Mouse (Mus musculus) intestine, embryonic 14.5 days (tissue): ENCODE data around the gene Hspa5. TPM values are rescaled to one million over a fixed set of nuclear protein-coding genes. Genes with fewer than 3 reads are reported as not detected.
"Not testable (repeated sequence)": the region's sequence is repeated elsewhere in the genome, so short reads cannot be mapped to it uniquely, and the experiment has no call there.

Source experiments
- ATAC-seq: fragments of 200-750 bp; cut with Nextera tagmentation; replicated peaks from 2 replicates; pipeline ENCODE4 v1.8.0; 2017; ENCODE audit warnings: low read depth, moderate number of reproducible peaks, moderate TSS enrichment, moderate library complexity; ENCODE audit not compliant: low FRiP score, low TSS enrichment
- DNase-seq: peaks from one replicate; pipeline ENCODE4 v3.0.0-alpha.2; 2018; ENCODE audit warnings: low spot score
- H3K27ac ChIP-seq: fragments of 300-500 bp; sonication (generic); 2 replicates; pipeline ENCODE4 v1.5.1; 2014; ENCODE audit warnings: low read depth, mild to moderate bottlenecking, control low read depth
- H3K27me3 ChIP-seq: fragments of 300-500 bp; sonication (generic); replicated peaks from 2 replicates; pipeline ENCODE4 v1.6.1; 2014; ENCODE audit warnings: low read length, control low read depth; ENCODE audit not compliant: control insufficient read depth, insufficient read depth
- H3K36me3 ChIP-seq: fragments of 300-500 bp; sonication (generic); 2 replicates; pipeline ENCODE4 v1.6.1; 2014; ENCODE audit warnings: low read length, control low read depth; ENCODE audit not compliant: control insufficient read depth, insufficient read depth
- H3K4me1 ChIP-seq: fragments of 300-500 bp; sonication (generic); replicated peaks from 2 replicates; pipeline ENCODE4 v1.6.1; 2014; ENCODE audit warnings: low read length, control low read depth, mixed read lengths; ENCODE audit not compliant: control insufficient read depth, insufficient read depth
- H3K4me2 ChIP-seq: fragments of 300-500 bp; sonication (generic); 2 replicates; pipeline ENCODE4 v1.6.1; 2014; ENCODE audit warnings: low read length
- H3K4me3 ChIP-seq: fragments of 300-500 bp; sonication (generic); 2 replicates; pipeline ENCODE4 v1.5.1; 2014; ENCODE audit warnings: low read depth, low read length, control low read depth, mixed read lengths
- H3K9ac ChIP-seq: fragments of 300-500 bp; sonication (generic); 2 replicates; pipeline ENCODE4 v1.6.1; 2014; ENCODE audit warnings: mild to moderate bottlenecking, low read length
- H3K9me3 ChIP-seq: fragments of 300-500 bp; sonication (generic); 2 replicates; pipeline ENCODE4 v1.6.1; 2016; ENCODE audit warnings: low read length, control low read depth; ENCODE audit not compliant: control insufficient read depth
- WGBS: fragments of 180-500 bp; shearing (Covaris S2); extraction: QIAGEN DNeasy Blood & Tissue Kit; methylation state at CpG from one replicate; pipeline ENCODE4 v1.1.7; 2014; 5-methylcytosine and 5-hydroxymethylcytosine counted together
- polyA plus RNA-seq: library from polyadenylated mRNA; unstranded; fragments of >200 nt; fragmentation: Nextera tagmentation; extraction: Ambion mirVana; gene quantifications from 2 replicates; pipeline ENCODE4 v1.2.1, GENCODE M21; 2014

Hspa5 gene
- polyA plus RNA-seq, 1 experiment from 2014 or later: 861 TPM

DNA sequence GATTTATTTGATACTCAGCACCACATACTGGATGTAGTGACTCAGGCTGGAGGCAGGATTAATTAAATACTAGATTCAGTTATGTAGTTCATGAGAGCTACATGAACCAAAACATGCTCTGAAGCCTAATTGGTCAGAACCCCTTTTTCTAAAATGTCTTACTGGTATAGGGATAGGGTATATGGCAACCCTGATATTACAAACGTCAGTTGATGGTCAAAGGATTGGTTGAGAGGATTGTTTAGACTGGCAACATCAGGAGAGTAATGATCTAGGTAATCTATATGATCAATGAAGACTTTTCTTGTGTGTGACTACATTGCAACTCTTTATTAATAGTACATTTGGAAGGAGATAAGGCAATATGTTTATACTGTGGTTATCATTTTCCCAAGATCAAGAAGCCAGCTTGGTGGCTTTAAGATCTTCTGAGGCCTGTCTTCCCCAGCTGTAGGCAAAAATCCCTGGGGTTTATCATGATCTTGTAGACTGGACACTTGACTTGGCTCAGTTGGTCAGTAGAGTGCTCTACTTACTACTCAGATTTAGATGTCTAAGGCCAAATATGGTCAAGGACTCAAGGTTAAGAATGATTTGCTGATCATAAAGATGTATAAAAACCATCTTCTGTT is 5.6 kb downstream of the Hspa5 start:
- Histone ChIP-seq H3K36me3 (peaks cover 86% of the 10 kb centered on the region), H3K27ac (no peak overlapping the region), H3K27me3 (no peaks in the 10 kb centered on the region), H3K9me3 (no peaks in the 10 kb centered on the region), H3K4me1 (peaks cover 39% of the 10 kb centered on the region), H3K9ac (no peak overlapping the region), H3K4me2 (peak overlapping the region; percentile 72), H3K4me3 (no peak overlapping the region)
- no peak for ATAC-seq
- no peak for DNase-seq
- WGBS: 65% methylated on average over 1 of the region's 1 CpGs

DNA sequence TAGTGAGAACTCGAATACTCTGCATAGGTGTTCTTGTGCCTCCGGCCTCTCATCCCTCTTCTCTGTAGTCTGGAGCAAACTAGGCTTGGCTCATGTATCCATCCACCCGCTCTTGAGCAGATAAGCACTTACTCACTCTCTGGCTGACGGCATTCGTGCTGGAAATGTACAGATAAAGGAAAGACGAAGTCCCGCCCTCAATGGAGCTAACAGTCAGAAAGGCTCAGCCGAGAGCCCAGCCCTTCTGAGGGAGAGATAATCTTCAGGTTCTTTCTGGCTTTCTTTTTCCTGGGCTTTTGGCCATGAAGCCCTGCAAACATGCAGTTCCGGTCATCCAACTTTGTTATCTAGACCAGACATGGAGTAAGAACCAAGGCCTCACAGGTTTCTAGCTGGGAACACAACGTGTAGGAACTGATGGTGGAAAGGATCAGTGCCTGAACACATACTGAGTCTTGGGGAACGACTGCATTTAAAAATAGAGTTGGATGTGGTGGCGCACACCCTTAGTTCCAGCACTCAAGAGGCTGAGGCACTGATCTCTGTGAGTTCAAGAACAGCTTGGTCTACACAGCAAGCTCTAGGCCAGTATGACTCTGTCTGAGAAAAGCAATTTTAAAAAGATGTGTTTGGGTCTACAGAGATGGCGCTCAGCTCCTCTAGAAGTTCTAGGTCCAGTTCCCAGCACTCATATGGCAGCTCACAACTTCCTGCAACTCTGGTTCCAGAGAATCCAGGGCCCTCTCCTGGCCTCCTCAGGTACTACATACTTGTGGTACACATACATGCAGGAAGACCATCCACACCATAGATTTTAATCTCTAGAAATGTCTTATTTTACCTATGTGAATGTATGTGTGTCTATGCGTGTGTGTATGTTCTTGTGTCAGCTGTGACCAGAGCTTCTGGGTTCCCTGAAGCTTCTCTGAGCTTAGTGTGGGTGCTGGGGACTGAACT is 11.6 kb downstream of the Hspa5 start:
- ATAC-seq (no peak), DNase-seq (no peak)
- Histone ChIP-seq H3K4me3 (no peak overlapping the region), H3K4me2 (no peak overlapping the region), H3K27ac (no peak overlapping the region), H3K36me3 (peaks cover 66% of the 10 kb centered on the region), H3K9me3 (no peaks in the 10 kb centered on the region), H3K9ac (no peak overlapping the region), H3K27me3 (no peaks in the 10 kb centered on the region), H3K4me1 (no peaks in the 10 kb centered on the region)
- 85% methylated on average over 14 of the region's 14 CpGs for WGBS

DNA sequence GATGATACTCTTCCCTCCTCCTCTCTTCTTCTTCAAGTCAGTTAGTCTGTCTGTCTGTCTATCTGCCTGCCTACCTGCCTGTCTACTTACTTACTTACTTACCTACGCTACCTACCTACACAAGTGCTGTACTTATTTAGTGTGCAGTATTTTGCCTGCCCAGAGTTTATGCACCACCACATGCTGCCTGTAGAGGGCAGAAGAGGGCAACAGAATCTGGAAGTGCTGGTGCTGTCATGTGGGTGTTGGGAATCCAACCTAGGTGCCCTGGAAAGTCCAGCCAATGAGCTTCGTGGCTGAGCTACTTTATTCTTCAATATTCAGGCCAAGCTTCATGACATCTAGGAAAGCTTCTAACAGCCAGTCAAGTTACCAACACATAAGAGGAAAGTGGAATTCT is 12.3 kb downstream of the Hspa5 start:
- H3K4me3 ChIP-seq: no peak overlapping the region
- 77% methylated on average over 2 of the region's 2 CpGs for WGBS
- H3K4me2 ChIP-seq: no peak overlapping the region
- H3K27ac ChIP-seq: no peak overlapping the region
- no peaks in the 10 kb centered on the region for H3K9me3 ChIP-seq
- peaks cover 59% of the 10 kb centered on the region for H3K36me3 ChIP-seq
- DNase-seq (peak; percentile 70), ATAC-seq (no peak)
- no peaks in the 10 kb centered on the region for H3K27me3 ChIP-seq
- no peak overlapping the region for H3K9ac ChIP-seq
- H3K4me1 ChIP-seq: no peaks in the 10 kb centered on the region

DNA sequence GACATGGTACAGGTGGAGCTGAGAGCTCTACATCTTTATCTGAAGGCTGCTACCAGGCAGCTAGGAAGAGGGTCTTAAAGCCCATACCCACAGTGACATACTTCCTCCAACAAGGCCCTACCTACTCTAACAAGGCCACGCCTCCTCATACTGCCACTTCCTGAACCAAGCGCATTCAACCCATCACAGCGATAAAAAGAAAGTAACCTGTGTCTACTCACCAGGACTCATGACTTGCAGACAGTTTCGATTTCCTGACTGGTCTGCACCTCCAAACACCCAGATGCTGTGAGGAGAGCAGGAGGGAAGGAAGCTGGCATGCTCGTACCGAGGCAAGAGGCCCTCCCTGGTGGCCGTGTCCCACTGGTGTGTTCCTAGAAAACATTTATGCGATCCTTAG is 18.5 kb downstream of the Hspa5 start:
- H3K4me3 ChIP-seq: no peak overlapping the region
- no peaks in the 10 kb centered on the region for H3K9me3 ChIP-seq
- peaks cover 39% of the 10 kb centered on the region for H3K36me3 ChIP-seq
- H3K4me2 ChIP-seq: no peak overlapping the region
- ATAC-seq: no peak
- no peak for DNase-seq
- no peak overlapping the region for H3K27ac ChIP-seq
- H3K9ac ChIP-seq: no peak overlapping the region
- WGBS: 93% methylated on average over 8 of the region's 8 CpGs
- H3K27me3 ChIP-seq: no peaks in the 10 kb centered on the region
- no peaks in the 10 kb centered on the region for H3K4me1 ChIP-seq

DNA sequence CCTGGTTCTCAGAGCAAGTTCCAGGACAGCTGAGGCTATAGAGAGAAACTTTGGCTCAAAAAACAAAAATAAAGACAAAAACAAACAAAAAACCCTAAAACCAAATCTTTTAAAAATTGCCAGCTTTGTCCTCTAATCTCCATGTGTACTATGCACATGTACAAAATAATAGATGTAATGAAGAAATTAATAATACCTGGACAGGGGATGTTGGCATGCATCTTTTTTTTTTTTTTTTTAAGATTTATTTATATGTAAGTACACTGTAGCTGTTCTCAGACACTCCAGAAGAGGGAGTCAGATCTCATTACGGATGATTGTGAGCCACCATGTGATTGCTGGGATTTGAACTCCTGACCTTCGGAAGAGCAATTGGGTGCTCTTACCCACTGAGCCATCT is 20.8 kb downstream of the Hspa5 start:
- not testable (repeated sequence) for H3K27me3 ChIP-seq, DNase-seq, H3K27ac ChIP-seq, H3K9me3 ChIP-seq, H3K4me1 ChIP-seq, ATAC-seq, H3K4me3 ChIP-seq, H3K9ac ChIP-seq, H3K4me2 ChIP-seq
- WGBS: 97% methylated on average over 2 of the region's 2 CpGs
- peaks cover 40% of the 10 kb centered on the region; the same call in 1 of the 2 replicates for H3K36me3 ChIP-seq

DNA sequence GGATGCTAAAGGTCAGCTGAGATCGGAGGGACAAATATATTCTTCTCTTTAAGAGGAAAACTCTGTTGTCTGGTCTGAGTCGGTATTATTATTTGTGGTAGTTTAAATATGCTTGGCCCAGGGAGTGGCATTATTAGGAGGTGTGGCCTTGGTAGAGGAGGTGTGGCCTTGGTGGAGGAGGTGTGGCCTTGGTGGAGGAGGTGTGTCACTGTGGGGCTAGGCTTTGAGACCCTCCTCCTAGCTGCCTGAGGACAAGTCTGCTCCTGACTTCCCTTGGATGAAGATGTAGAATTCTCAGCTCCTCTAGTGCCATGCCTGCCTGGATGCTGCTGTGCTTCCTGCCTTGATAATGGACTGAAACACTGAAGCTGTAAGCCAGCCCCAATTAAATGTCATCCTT is 22.7 kb downstream of the Hspa5 start:
- H3K36me3 ChIP-seq: peaks cover 40% of the 10 kb centered on the region; the same call in 1 of the 2 replicates
- H3K4me1 ChIP-seq: peaks cover 4% of the 10 kb centered on the region; the same call in 1 of the 2 replicates
- H3K4me2 ChIP-seq: no peak overlapping the region
- no peaks in the 10 kb centered on the region for H3K9me3 ChIP-seq
- no peaks in the 10 kb centered on the region for H3K27me3 ChIP-seq
- DNase-seq: no peak
- 90% methylated on average over 2 of the region's 2 CpGs for WGBS
- no peak overlapping the region for H3K27ac ChIP-seq
- no peak overlapping the region for H3K4me3 ChIP-seq
- H3K9ac ChIP-seq: no peak overlapping the region
- no peak for ATAC-seq

DNA sequence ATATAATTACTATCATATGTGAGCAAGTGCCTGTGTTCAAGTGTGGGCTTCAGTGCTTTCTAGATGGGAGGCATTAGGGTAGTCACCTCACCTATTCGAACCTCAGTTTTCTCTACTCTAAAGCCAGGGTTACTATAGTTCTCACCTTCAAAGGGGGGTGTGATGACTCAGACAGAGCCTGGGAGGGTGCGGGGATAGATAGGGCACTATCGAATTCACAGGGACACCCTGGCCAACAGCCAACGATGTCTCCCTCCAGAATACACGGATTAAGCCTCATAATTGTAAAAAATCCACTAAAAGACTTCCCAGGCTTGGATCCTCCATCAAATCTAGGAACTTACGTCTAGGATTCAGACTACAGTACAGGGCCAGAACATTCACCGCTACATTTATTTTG is 23.7 kb downstream of the Hspa5 start:
- WGBS: 94% methylated on average over 7 of the region's 7 CpGs
- no peaks in the 10 kb centered on the region for H3K9me3 ChIP-seq
- H3K4me1 ChIP-seq: peaks cover 4% of the 10 kb centered on the region; the same call in 1 of the 2 replicates
- H3K4me3 ChIP-seq: no peak overlapping the region
- ATAC-seq: no peak
- no peak overlapping the region for H3K4me2 ChIP-seq
- no peak overlapping the region for H3K9ac ChIP-seq
- H3K27ac ChIP-seq: no peak overlapping the region
- H3K27me3 ChIP-seq: no peaks in the 10 kb centered on the region
- peaks cover 32% of the 10 kb centered on the region; the same call in 1 of the 2 replicates for H3K36me3 ChIP-seq
- DNase-seq: no peak

DNA sequence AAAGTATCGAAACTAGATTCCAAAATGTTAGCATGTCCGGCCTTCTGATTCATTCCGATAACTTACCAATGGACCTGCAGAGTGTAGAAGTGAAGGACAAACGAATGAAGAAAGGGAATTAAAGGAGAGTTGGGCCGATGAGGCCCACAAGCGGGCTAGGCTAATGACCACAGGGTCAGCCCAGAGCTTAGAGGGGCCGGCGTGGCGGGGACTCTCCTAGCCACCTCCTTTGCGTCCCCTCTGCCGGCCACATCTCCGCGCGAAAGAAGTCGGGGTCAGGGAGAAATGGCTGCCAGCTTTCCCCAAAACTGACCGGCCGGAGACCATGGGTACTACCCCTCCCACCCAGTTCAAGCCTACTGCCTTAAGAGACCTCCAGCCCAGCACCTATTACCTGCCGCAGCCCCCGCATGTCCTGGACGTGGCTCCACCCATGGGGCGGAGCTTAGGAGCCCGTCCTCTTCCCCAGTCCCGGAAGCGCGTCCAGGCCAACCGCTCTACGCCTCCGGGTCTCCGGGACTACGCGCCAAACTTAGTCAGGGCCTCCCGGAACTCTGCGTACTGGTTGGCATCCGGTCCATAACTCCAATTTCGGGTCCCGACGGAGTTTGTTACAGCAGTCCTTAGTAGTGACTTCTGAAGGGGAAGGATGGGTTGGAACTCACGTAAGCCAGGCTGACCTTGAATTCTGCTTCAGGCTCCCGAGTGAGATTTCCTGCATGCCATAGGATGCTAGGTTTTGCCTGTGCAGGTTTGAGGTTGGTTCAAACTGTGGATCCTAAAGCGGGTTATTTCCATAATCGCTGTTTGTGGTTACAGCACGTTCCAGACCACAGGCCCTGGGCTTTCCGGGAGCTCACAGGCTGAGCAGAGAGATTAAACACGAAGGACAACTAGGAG is 27.8 kb downstream of the Hspa5 start, which contains the start of gene Rabepk:
Gene Rabepk, minus strand, starts transcription at position 556 of the 900 bp plus-strand sequence.
- 4% methylated on average over 44 of the region's 44 CpGs for WGBS
- peak; percentile 89 for DNase-seq
- Histone ChIP-seq H3K27ac (peak within 1 kb of the TSS; percentile 73), H3K36me3 (peaks cover 22% of the 10 kb centered on the region; the same call in 1 of the 2 replicates), H3K4me1 (peaks cover 10% of the 10 kb centered on the region; the same call in 1 of the 2 replicates), H3K4me2 (peak within 1 kb of the TSS; percentile 75), H3K27me3 (no peaks in the 10 kb centered on the region), H3K9ac (peak within 1 kb of the TSS; percentile 68), H3K4me3 (peak within 1 kb of the TSS; percentile 69), H3K9me3 (no peaks in the 10 kb centered on the region)
- peak; percentile 59 for ATAC-seq
